Mouse (Mus musculus) left cerebral cortex, adult 8-10 months (tissue): ENCODE measurements around the gene Patl2. TPM values are rescaled to one million over a fixed set of nuclear protein-coding genes. Genes with fewer than 3 reads are reported as not detected.
"Not testable (repeated sequence)": the region's sequence is repeated elsewhere in the genome, so short reads cannot be mapped to it uniquely, and the experiment has no call there.

ENCODE experiments used
- DNase-seq, 2 experiments: peaks; one replicate each; pipeline ENCODE4 v3.0.0; 2022; ENCODE audit warnings: low spot score in 2 of 2
- total RNA-seq, 4 experiments: library from RNA; stranded (reverse); gene quantifications; 2 replicates each; pipeline ENCODE4 v1.2.4; 2022

Patl2 gene
- total RNA-seq, 4 experiments from 2014 or later: 0.16 TPM; not detected in 3

GRCm38 (mm10) chr2:122147508-122148241, 38.3 kb downstream of the Patl2 start, which contains the start of gene B2m:
TSS of gene B2m (plus strand) at chr2:122147686.
- peak; percentile 86 to 91 for DNase-seq

GRCm38 (mm10) chr2:122146687-122147086, 39.3 kb downstream of the Patl2 start:
- no peak for DNase-seq

GRCm38 (mm10) chr2:122145756-122146155, 40.2 kb downstream of the Patl2 start:
- DNase-seq: no peak

GRCm38 (mm10) chr2:122143111-122143510, 42.9 kb downstream of the Patl2 start:
- DNase-seq: no peak

- DNase-seq: no peak
Measured at GRCm38 (mm10) chr2:122141332-122141967, 44.5 kb downstream of the Patl2 start.

GRCm38 (mm10) chr2:122140815-122141214, 45.2 kb downstream of the Patl2 start:
- no peak for DNase-seq

- DNase-seq: no peak
Measured at GRCm38 (mm10) chr2:122137839-122138465, 48.0 kb downstream of the Patl2 start.

- DNase-seq: no peak
Measured at GRCm38 (mm10) chr2:122132618-122133017, 53.4 kb downstream of the Patl2 start.

- no peak for DNase-seq
Measured at GRCm38 (mm10) chr2:122132078-122132477, 53.9 kb downstream of the Patl2 start.

GRCm38 (mm10) chr2:122127635-122128034, 58.4 kb downstream of the Patl2 start:
- no peak for DNase-seq

GRCm38 (mm10) chr2:122126765-122127347, 59.1 kb downstream of the Patl2 start:
- no peak for DNase-seq

- DNase-seq: no peak
Measured at GRCm38 (mm10) chr2:122125680-122126572, 60.1 kb downstream of the Patl2 start.

GRCm38 (mm10) chr2:122117961-122118958, 67.7 kb downstream of the Patl2 start, which contains the start of gene Spg11:
TSS of gene Spg11 (minus strand) at chr2:122118386.
- peak; percentile 95 to 97 for DNase-seq

GRCm38 (mm10) chr2:122116888-122117287, 69.1 kb downstream of the Patl2 start:
- DNase-seq: no peak

- no peak for DNase-seq
Measured at GRCm38 (mm10) chr2:122109714-122110113, 76.3 kb downstream of the Patl2 start.

GRCm38 (mm10) chr2:122108101-122108500, 77.9 kb downstream of the Patl2 start:
- no peak for DNase-seq

GRCm38 (mm10) chr2:122102070-122102469, 83.9 kb downstream of the Patl2 start:
- no peak for DNase-seq

- not testable (repeated sequence) for DNase-seq
Measured at GRCm38 (mm10) chr2:122097686-122098085, 88.3 kb downstream of the Patl2 start.

GRCm38 (mm10) chr2:122093844-122094243, 92.1 kb downstream of the Patl2 start:
- DNase-seq: no peak

- DNase-seq: no peak
Measured at GRCm38 (mm10) chr2:122086446-122086845, 99.5 kb downstream of the Patl2 start.
